Mouse (Mus musculus) megakaryocyte, adult 5-6 weeks (primary cell): Measurements from ENCODE around the gene Gm5799. TPM values are rescaled to one million over a fixed set of nuclear protein-coding genes. Genes with fewer than 3 reads are reported as not detected.
"Not testable (repeated sequence)": the region's sequence is repeated elsewhere in the genome, so short reads cannot be mapped to it uniquely, and the experiment has no call there.

Experiments
- ATAC-seq: 2 replicates; pipeline ENCODE4 v1.8.0; 2016; ENCODE audit warnings: mild to moderate bottlenecking, inconsistent platforms; ENCODE audit not compliant: poor library complexity, severe bottlenecking
- total RNA-seq, 2 experiments: library from RNA; stranded (forward) in 1 of 2; stranded (reverse) in 1 of 2; fragments of 153-499, 151-499 nt in 1 of 2; fragments of 221-1000, 200-1000 nt in 1 of 2; gene quantifications; 2 replicates each; pipeline versions ENCODE4 v1.2.3 to v1.2.4; 2015 to 2017

Gm5799 gene
- total RNA-seq (2015) = not detected in 2 replicates
- not detected in 2 replicates for total RNA-seq (2017)

DNA sequence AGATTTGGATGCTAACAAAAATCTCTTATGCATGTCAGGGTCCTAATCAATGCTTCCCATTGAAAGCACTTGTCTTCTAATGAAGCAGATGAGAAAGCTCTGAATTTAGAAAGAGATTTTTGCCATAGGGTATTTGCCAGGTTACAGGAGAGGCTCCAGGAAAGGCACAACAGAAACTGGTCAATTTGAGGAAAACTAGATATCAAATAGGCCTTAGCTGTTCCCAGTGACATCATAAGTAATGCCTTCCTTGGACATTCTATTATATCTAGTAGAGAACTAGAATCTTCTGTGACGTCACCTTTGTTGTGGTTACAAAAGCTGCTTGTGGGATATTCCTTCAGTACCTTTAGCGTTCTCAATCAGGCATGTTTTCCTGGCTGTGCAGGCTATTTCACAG, at the start of gene Gm5799:
TSS of gene Gm5799 (plus strand) at position 301 of the 400 bp plus-strand sequence.
- not testable (repeated sequence) for ATAC-seq

DNA sequence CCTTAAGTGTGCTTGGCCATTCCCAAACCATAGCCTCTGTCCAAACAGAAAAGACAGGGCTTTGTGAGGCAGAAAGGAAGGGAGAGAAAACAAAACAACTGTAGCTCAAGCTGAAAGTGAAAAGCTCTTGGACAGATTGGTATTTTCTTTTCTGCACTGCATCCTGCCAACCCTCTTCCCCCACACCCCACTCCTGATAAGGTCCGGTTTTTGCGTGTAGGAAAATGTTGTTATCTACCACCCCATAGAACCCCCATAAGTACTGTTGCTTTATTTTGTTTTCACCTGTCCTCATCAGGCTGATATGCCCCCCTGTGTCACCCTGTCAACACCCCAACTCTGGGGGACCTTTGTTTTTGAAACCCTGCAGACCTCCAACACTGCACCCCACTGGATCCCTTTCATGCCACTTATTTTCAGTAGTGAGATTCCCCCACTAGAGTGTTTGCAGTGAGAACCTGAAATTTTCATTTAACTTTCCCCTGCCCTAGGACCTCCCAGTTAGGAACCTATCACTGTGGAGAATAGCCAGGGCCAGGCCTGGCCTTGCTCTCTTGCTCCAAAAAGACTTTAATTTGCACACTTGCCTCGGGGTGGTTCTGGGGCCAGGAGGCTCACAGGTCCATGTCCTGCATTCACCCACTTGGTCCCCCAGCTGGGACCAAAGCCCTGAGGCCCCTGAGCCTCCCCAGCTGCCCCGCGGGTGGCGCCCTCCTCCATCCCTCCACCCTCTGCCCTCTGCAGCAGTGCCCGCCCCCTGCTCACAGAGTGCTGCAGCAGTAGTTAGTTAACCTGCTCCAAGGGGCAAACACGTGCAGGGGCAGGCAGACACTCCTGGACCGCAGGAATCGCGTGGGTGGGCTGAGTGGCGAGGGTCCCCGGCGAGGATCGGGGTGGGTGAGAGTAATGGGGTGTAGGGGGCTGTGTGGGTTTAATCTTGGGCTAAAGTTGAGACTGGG, 12.0 kb upstream of the Gm5799 start:
- not testable (repeated sequence) for ATAC-seq

DNA sequence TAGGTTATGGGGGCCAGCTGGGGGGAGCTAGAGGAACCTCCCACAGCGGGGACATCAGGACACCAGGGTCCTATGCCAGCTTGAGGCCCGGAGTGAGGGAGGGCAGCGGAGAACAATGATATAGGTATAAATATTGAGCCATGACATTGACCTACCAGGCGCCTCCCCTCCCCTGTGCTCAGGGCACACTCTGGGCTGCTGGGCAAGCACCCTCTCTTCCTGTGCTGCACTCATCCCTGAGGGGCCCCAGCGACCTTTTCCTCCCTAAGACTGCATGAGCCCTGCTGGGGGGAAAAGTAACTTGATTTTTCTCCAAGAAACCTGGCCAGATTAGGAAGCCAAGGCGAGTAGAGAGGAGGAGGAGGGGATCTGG, 11.4 kb upstream of the Gm5799 start:
- not testable (repeated sequence) for ATAC-seq

DNA sequence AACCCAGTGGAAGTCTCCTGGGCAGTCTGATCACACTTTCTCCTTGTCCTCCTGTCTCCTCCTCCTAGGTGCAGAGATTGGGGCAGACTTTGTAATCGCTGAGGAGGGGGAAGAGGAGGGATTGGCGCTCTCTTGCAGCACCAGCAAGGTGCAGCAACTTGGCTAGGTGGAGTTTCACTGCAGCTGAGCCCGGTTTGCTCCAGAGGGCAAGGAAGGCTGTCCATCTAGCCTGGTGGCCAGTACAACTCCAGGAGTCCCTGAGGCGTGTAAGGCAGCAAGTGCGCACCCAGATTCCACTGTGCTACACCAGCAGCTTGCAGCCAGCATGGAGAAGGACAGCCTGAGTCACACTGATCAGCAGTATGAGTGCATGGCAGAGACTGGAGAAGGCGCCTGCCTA, 11.0 kb upstream of the Gm5799 start:
- not testable (repeated sequence) for ATAC-seq

DNA sequence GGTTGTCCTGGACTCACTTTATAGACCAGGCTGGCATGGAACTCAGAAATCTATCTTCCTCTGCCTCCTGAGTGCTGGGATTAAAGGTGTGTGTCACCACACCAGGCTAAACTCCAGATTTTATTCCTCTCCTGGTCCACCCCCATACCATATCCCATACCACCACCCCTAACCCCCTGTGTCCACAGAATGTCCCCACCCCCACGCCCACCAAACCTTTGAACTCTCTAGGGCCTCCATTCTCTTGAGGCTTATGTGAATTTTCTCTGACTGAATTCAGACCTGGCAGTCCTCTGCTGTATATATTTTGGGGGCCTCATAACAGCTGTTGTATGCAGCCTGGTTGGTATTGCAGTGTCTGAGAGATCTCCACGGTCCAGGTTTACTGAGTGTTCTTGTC, 5.2 kb upstream of the Gm5799 start:
- not testable (repeated sequence) for ATAC-seq

DNA sequence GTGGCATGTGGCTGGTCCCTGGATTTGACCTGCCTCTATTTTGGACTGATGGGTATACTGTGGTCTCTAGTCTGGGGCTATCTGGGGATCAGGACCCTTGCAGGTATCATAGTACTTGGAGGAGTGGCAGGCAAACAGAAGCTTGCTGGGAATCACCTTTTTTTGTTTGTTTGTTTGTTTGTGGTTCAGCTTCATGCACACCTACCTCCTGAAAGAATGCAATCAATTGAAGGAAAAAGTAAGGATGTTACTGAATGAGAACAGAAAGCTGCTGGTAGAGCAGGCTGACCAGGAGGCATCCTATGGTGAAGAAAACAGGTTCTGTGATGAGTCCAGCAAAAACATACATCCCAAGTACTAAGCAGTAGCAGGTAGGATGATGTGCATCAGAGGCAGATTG, 2.9 kb downstream of the Gm5799 start:
- not testable (repeated sequence) for ATAC-seq

DNA sequence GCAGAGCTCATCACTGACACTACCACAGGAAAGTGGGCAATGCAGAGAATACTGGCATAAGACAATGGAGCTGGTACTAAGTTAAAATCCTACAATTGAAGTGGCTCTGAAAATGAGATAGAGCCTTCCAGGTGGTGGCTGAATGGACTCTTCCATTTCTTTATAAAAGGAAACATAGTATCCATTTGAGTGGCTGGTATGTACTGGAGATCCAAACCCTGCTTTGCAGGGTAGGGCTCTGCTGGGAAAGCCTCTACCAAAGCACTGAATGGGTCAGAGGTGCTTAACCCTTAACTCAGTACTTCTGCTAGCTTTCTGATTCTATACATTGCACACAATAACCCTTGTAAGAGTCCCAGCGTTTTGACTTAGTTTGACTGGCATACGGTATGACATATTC, 8.9 kb downstream of the Gm5799 start:
- not testable (repeated sequence) for ATAC-seq

DNA sequence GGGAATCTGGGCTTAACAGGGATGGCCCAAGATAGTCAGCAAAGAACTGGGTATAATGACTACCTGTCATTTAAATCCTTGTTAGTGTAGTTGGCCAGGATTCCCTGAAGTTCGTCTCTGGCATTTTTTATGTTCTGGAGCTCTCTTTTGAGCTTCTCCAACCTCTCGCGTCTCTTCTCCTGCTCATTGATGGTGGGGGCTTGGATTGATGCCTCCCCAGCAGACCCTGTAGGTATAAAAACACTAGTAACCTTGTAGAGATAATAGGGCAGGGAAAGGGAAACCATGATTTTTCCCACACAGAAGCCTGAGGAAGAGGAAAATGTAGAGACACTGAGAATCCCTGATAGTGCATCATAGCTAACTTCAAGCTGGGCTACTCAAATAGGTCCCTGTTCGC, 34.6 kb downstream of the Gm5799 start:
- not testable (repeated sequence) for ATAC-seq

DNA sequence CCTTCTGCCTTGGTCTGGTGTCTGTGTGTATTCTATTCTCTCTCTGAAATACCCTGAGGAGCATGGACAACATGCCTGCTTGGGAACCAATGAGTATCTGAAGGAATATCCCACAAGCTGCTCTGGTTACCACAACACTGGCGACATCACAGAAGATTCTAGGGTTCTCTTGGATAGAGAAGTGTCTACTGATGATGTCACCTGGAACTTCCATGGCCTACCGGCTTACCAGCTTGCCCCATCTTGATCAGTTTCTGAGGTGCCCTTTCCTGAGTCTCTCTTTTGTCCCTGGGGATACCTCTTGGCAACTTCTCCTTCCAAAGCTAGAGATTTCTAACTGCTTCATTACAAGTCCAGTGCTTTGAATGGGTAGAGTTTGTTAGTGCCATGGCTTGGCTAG, 35.7 kb downstream of the Gm5799 start, which contains the start of gene Gm17654:
TSS of gene Gm17654 (minus strand) at position 101 of the 400 bp plus-strand sequence.
- not testable (repeated sequence) for ATAC-seq

Other genes with a start within 250 kb of the Gm5799 start
- gene Gm8127, start 249.7 kb upstream of the Gm5799 start, total RNA-seq (2015) = not detected in 2 replicates
- not detected in 2 replicates for gene Gm8127, start 249.7 kb upstream of the Gm5799 start, total RNA-seq (2017)
- gene 1700001F09Rik, start 195.8 kb upstream of the Gm5799 start, total RNA-seq (2015) = not detected in 2 replicates
- gene 1700001F09Rik, start 195.8 kb upstream of the Gm5799 start, total RNA-seq (2017) = not detected in 2 replicates
- not detected in 2 replicates for gene Gm8138, start 127.2 kb upstream of the Gm5799 start, total RNA-seq (2015)
- not detected in 2 replicates for gene Gm8138, start 127.2 kb upstream of the Gm5799 start, total RNA-seq (2017)
- not detected in 2 replicates for gene Gm17654, start 35.6 kb downstream of the Gm5799 start, total RNA-seq (2015)
- gene Gm17654, start 35.6 kb downstream of the Gm5799 start, total RNA-seq (2017) = not detected in 2 replicates
- not detected in 2 replicates for gene Gm10375, start 64.4 kb downstream of the Gm5799 start, total RNA-seq (2015)
- gene Gm10375, start 64.4 kb downstream of the Gm5799 start, total RNA-seq (2017) = not detected in 2 replicates
- not detected in 2 replicates for gene Gm8165, start 133.6 kb downstream of the Gm5799 start, total RNA-seq (2015)
- gene Gm8165, start 133.6 kb downstream of the Gm5799 start, total RNA-seq (2017) = not detected in 2 replicates
- gene Gm7324, start 154.3 kb downstream of the Gm5799 start, total RNA-seq (2015) = 0.16 and 0.67 TPM in 2 replicates
- 3.4 and 5.7 TPM in 2 replicates for gene Gm7324, start 154.3 kb downstream of the Gm5799 start, total RNA-seq (2017)
- not detected in 2 replicates for gene Gm16506, start 183.9 kb downstream of the Gm5799 start, total RNA-seq (2015)
- gene Gm16506, start 183.9 kb downstream of the Gm5799 start, total RNA-seq (2017) = not detected in 2 replicates
- not detected in 2 replicates for gene Gm6526, start 204.3 kb downstream of the Gm5799 start, total RNA-seq (2015)
- not detected in 2 replicates for gene Gm6526, start 204.3 kb downstream of the Gm5799 start, total RNA-seq (2017)
- gene Gm8180, start 241.2 kb downstream of the Gm5799 start, total RNA-seq (2015) = not detected in 2 replicates
- gene Gm8180, start 241.2 kb downstream of the Gm5799 start, total RNA-seq (2017) = not detected in 2 replicates